Mouse (Mus musculus): ENCODE measurements around the gene Tlcd2.
"Not testable (repeated sequence)": the region's sequence is repeated elsewhere in the genome, so short reads cannot be mapped to it uniquely, and the experiment has no call there.

The Tlcd2 gene

GRCm38 (mm10) chr11:75449695-75450094 is 11.8 kb upstream of the Tlcd2 start:
- no peak for DNase-seq (ENCODE audit: low spot score)

GRCm38 (mm10) chr11:75450304-75450908 is 11.1 kb upstream of the Tlcd2 start:
- DNase-seq (ENCODE audit: low spot score): no peak

GRCm38 (mm10) chr11:75450936-75451335 is 10.6 kb upstream of the Tlcd2 start:
- no peak for DNase-seq (ENCODE audit: low spot score)

- DNase-seq (ENCODE audit: low spot score): no peak
These were observed 9.4 kb upstream of the Tlcd2 start for GRCm38 (mm10) chr11:75452081-75452480.

GRCm38 (mm10) chr11:75452812-75453557 is 8.5 kb upstream of the Tlcd2 start:
- no peak for DNase-seq (ENCODE audit: low spot score)

GRCm38 (mm10) chr11:75453991-75454930 is 7.3 kb upstream of the Tlcd2 start, which contains the start of gene Wdr81:
TSS of gene Wdr81 (minus strand) at chr11:75454717.
- peak; percentile 87 for DNase-seq (ENCODE audit: low spot score)

- DNase-seq (ENCODE audit: low spot score): no peak
These were observed 6.3 kb upstream of the Tlcd2 start for GRCm38 (mm10) chr11:75455041-75455736.

- DNase-seq (ENCODE audit: low spot score): not testable (repeated sequence)
These were observed 5.5 kb upstream of the Tlcd2 start for GRCm38 (mm10) chr11:75455971-75456370.

- no peak for DNase-seq (ENCODE audit: low spot score)
These were observed 5.1 kb upstream of the Tlcd2 start for GRCm38 (mm10) chr11:75456440-75456871.

GRCm38 (mm10) chr11:75458169-75458568 is 3.3 kb upstream of the Tlcd2 start:
- peak; percentile 77 for DNase-seq (ENCODE audit: low spot score)

GRCm38 (mm10) chr11:75458628-75459041 is 2.9 kb upstream of the Tlcd2 start:
- peak; percentile 87 for DNase-seq (ENCODE audit: low spot score)

- peak; percentile 87 for DNase-seq (ENCODE audit: low spot score)
These were observed 2.3 kb upstream of the Tlcd2 start for GRCm38 (mm10) chr11:75459141-75459711.

GRCm38 (mm10) chr11:75459751-75460102 is 1.8 kb upstream of the Tlcd2 start:
- no peak for DNase-seq (ENCODE audit: low spot score)

GRCm38 (mm10) chr11:75460103-75460843 is 1.2 kb upstream of the Tlcd2 start:
- DNase-seq (ENCODE audit: low spot score): peak; percentile 97

GRCm38 (mm10) chr11:75461743-75462252 is 283 bp downstream of the Tlcd2 start:
- no peak for DNase-seq (ENCODE audit: low spot score)

- peak; percentile 95 for DNase-seq (ENCODE audit: low spot score)
These were observed 803 bp downstream of the Tlcd2 start for GRCm38 (mm10) chr11:75462253-75462783.

- peak; percentile 96 for DNase-seq (ENCODE audit: low spot score)
These were observed 1.4 kb downstream of the Tlcd2 start for GRCm38 (mm10) chr11:75462865-75463336.

GRCm38 (mm10) chr11:75463624-75464023 is 2.1 kb downstream of the Tlcd2 start:
- no peak for DNase-seq (ENCODE audit: low spot score)

- no peak for DNase-seq (ENCODE audit: low spot score)
These were observed 2.9 kb downstream of the Tlcd2 start for GRCm38 (mm10) chr11:75464417-75464816.

GRCm38 (mm10) chr11:75465051-75465450 is 3.5 kb downstream of the Tlcd2 start:
- DNase-seq (ENCODE audit: low spot score): no peak
